Mouse (Mus musculus): ENCODE results near the gene Stx8. TPM values are rescaled to one million over a fixed set of nuclear protein-coding genes. Genes with fewer than 3 reads are reported as not detected.

Stx8 gene
- 71.5 and 74.1 TPM in 2 replicates for polyA plus RNA-seq (2015; fragmentation: Nextera tagmentation; extraction: Ambion mirVana)

GRCm38 (mm10) chr11:67965905-67966878 lies at the start of gene Stx8:
TSS of gene Stx8 (plus strand) at chr11:67966193.
- under 1% methylated on average over 28 of the region's 28 CpGs for WGBS
- Histone ChIP-seq H3K27ac (peak within 1 kb of the TSS; percentile 31; the same call in 1 of the 2 replicates), H3K36me3 (peaks cover 12% of the 10 kb centered on the region), H3K4me3 (peak within 1 kb of the TSS; percentile 75), H3K4me2 (peak within 1 kb of the TSS; percentile 91), H3K4me1 (replicated peaks) (peaks cover 22% of the 10 kb centered on the region), H3K27me3 (no peaks in the 10 kb centered on the region), H3K9ac (peak within 1 kb of the TSS; percentile 90), H3K9me3 (no peaks in the 10 kb centered on the region)
- ATAC-seq (ENCODE audit: low FRiP score) = peak; percentile 88

GRCm38 (mm10) chr11:67917126-67917525 lies 48.9 kb upstream of the Stx8 start:
- H3K4me3 ChIP-seq = no peak overlapping the region
- peaks cover 34% of the 10 kb centered on the region for H3K27me3 ChIP-seq
- ATAC-seq (ENCODE audit: low FRiP score) = no peak
- no peaks in the 10 kb centered on the region for H3K9me3 ChIP-seq
- no peak overlapping the region for H3K4me2 ChIP-seq
- no peak overlapping the region for H3K9ac ChIP-seq
- 70% methylated on average over 3 of the region's 3 CpGs for WGBS
- no peaks in the 10 kb centered on the region for H3K36me3 ChIP-seq
- H3K27ac ChIP-seq = no peak overlapping the region
- H3K4me1 ChIP-seq (replicated peaks) = peaks cover 13% of the 10 kb centered on the region

- H3K9ac ChIP-seq = no peak overlapping the region
- no peaks in the 10 kb centered on the region for H3K36me3 ChIP-seq
- H3K27ac ChIP-seq = no peak overlapping the region
- peaks cover 22% of the 10 kb centered on the region for H3K4me1 ChIP-seq (replicated peaks)
- peaks cover 37% of the 10 kb centered on the region for H3K27me3 ChIP-seq
- H3K9me3 ChIP-seq = no peaks in the 10 kb centered on the region
- no peak overlapping the region for H3K4me2 ChIP-seq
- 82% methylated on average over 5 of the region's 5 CpGs for WGBS
- no peak overlapping the region for H3K4me3 ChIP-seq
- ATAC-seq (ENCODE audit: low FRiP score) = no peak
Measured at GRCm38 (mm10) chr11:67919593-67919992, 46.4 kb upstream of the Stx8 start.

GRCm38 (mm10) chr11:67920226-67920960 lies 45.6 kb upstream of the Stx8 start:
- Histone ChIP-seq H3K4me2 (peak overlapping the region; percentile 100; the same call in 1 of the 2 replicates), H3K36me3 (no peaks in the 10 kb centered on the region), H3K9ac (no peak overlapping the region), H3K27me3 (peaks cover 37% of the 10 kb centered on the region), H3K9me3 (no peaks in the 10 kb centered on the region), H3K27ac (no peak overlapping the region), H3K4me3 (no peak overlapping the region), H3K4me1 (replicated peaks) (peaks cover 22% of the 10 kb centered on the region)
- WGBS = 54% methylated on average over 9 of the region's 9 CpGs
- no peak for ATAC-seq (ENCODE audit: low FRiP score)

- H3K36me3 ChIP-seq = no peaks in the 10 kb centered on the region
- peak overlapping the region; percentile 100 for H3K4me2 ChIP-seq
- peak overlapping the region; percentile 80 for H3K9ac ChIP-seq
- peak; percentile 54; the same call in 1 of the 2 replicates for ATAC-seq (ENCODE audit: low FRiP score)
- 1% methylated on average over 47 of the region's 47 CpGs for WGBS
- peaks cover 22% of the 10 kb centered on the region for H3K4me1 ChIP-seq (replicated peaks)
- H3K27ac ChIP-seq = no peak overlapping the region
- no peaks in the 10 kb centered on the region for H3K9me3 ChIP-seq
- H3K4me3 ChIP-seq = peak overlapping the region; percentile 72
- H3K27me3 ChIP-seq = peaks cover 37% of the 10 kb centered on the region
Measured at GRCm38 (mm10) chr11:67921091-67921826, 44.7 kb upstream of the Stx8 start.

GRCm38 (mm10) chr11:67921827-67922754 lies 43.9 kb upstream of the Stx8 start, which contains the start of gene Usp43:
TSS of gene Usp43 (minus strand) at chr11:67922153.
- peaks cover 22% of the 10 kb centered on the region for H3K4me1 ChIP-seq (replicated peaks)
- H3K36me3 ChIP-seq = no peaks in the 10 kb centered on the region
- H3K4me2 ChIP-seq = peak within 1 kb of the TSS; percentile 100
- 1% methylated on average over 74 of the region's 80 CpGs for WGBS
- peak within 1 kb of the TSS; percentile 72 for H3K4me3 ChIP-seq
- no peak within 1 kb of the TSS for H3K27ac ChIP-seq
- peak; percentile 68; the same call in 1 of the 2 replicates for ATAC-seq (ENCODE audit: low FRiP score)
- H3K9me3 ChIP-seq = no peaks in the 10 kb centered on the region
- peak within 1 kb of the TSS; percentile 80 for H3K9ac ChIP-seq
- peaks cover 37% of the 10 kb centered on the region for H3K27me3 ChIP-seq

- Histone ChIP-seq H3K27me3 (peaks cover 37% of the 10 kb centered on the region), H3K9me3 (no peaks in the 10 kb centered on the region), H3K36me3 (no peaks in the 10 kb centered on the region), H3K4me1 (replicated peaks) (peaks cover 22% of the 10 kb centered on the region), H3K9ac (no peak overlapping the region), H3K27ac (no peak overlapping the region), H3K4me2 (peak overlapping the region; percentile 100), H3K4me3 (peak overlapping the region; percentile 72)
- WGBS = 0% methylated on average over 12 of the region's 12 CpGs
- ATAC-seq (ENCODE audit: low FRiP score) = peak; percentile 52; the same call in 1 of the 2 replicates
Measured at GRCm38 (mm10) chr11:67922755-67923125, 43.3 kb upstream of the Stx8 start.

- no peak for ATAC-seq (ENCODE audit: low FRiP score)
- H3K27ac ChIP-seq = no peak overlapping the region
- no peaks in the 10 kb centered on the region for H3K36me3 ChIP-seq
- peaks cover 37% of the 10 kb centered on the region for H3K27me3 ChIP-seq
- no peak overlapping the region for H3K4me3 ChIP-seq
- H3K4me2 ChIP-seq = no peak overlapping the region
- H3K4me1 ChIP-seq (replicated peaks) = peaks cover 22% of the 10 kb centered on the region
- H3K9ac ChIP-seq = no peak overlapping the region
- no peaks in the 10 kb centered on the region for H3K9me3 ChIP-seq
- 94% methylated on average over 5 of the region's 5 CpGs for WGBS
Measured at GRCm38 (mm10) chr11:67923720-67924119, 42.3 kb upstream of the Stx8 start.

GRCm38 (mm10) chr11:67925000-67925399 lies 41.0 kb upstream of the Stx8 start:
- Histone ChIP-seq H3K27ac (no peak overlapping the region), H3K4me2 (no peak overlapping the region), H3K27me3 (peaks cover 24% of the 10 kb centered on the region), H3K36me3 (no peaks in the 10 kb centered on the region), H3K9ac (no peak overlapping the region), H3K4me3 (no peak overlapping the region), H3K4me1 (replicated peaks) (peaks cover 22% of the 10 kb centered on the region), H3K9me3 (no peaks in the 10 kb centered on the region)
- WGBS = 90% methylated on average over 13 of the region's 13 CpGs
- no peak for ATAC-seq (ENCODE audit: low FRiP score)

- Histone ChIP-seq H3K27ac (no peak overlapping the region), H3K4me3 (no peak overlapping the region), H3K36me3 (no peaks in the 10 kb centered on the region), H3K4me1 (replicated peaks) (peaks cover 15% of the 10 kb centered on the region), H3K9ac (no peak overlapping the region), H3K4me2 (no peak overlapping the region), H3K9me3 (no peaks in the 10 kb centered on the region), H3K27me3 (peaks cover 9% of the 10 kb centered on the region)
- no peak for ATAC-seq (ENCODE audit: low FRiP score)
- WGBS = 20% methylated on average over 10 of the region's 15 CpGs
Measured at GRCm38 (mm10) chr11:67926348-67927055, 39.5 kb upstream of the Stx8 start.

Data from hindbrain, embryonic 13.5 days (tissue).